Mouse (Mus musculus): ENCODE results near the gene Klhl3.

GRCm38 (mm10) chr13:58112601-58113041, 771 bp downstream of the Klhl3 start:
- no peak for TF ChIP-seq POLR2A (IDR thresholded peaks at IDR 0.05; ENCODE audit: insufficient read depth, low read length)
- TF ChIP-seq CTCF (IDR thresholded peaks at IDR 0.05; ENCODE audit: low read depth, low read length): no peak

Data from ES-Bruce4 (cell line).